Mouse (Mus musculus) NIH3T3 (cell line): ENCODE measurements around the gene Acan.

Experiments used
- DNase-seq: peaks from one replicate; pipeline ENCODE4 v3.0.0-alpha.2; 2012; ENCODE audit warnings: low read depth

The Acan gene

GRCm38 (mm10) chr7:79053383-79053889 is at the start of gene Acan:
Gene Acan (plus strand): TSS chr7:79053483.
- DNase-seq = no peak

GRCm38 (mm10) chr7:79021293-79021905 is 31.9 kb upstream of the Acan start:
- DNase-seq = no peak

GRCm38 (mm10) chr7:79029138-79029537 is 24.1 kb upstream of the Acan start:
- no peak for DNase-seq

DNA sequence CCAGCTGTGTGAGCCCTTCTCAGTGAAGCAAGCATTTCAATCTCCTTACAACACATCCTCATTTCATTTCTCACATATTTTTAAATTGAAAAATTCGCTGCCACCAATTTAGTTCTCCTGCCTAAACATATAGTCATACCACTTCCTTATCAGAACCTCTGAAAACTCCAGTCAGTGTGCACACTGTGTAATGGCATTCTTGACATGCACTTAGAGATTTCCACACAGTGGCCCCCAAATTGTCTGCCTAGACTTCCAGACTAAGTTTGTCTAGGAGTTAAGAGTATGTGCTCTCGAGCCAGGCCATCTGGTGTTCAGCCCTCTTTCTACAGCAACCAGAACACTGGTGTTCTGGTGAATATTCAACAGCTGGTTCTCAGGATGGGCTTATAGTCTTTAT is 19.5 kb upstream of the Acan start:
- DNase-seq = no peak

DNA sequence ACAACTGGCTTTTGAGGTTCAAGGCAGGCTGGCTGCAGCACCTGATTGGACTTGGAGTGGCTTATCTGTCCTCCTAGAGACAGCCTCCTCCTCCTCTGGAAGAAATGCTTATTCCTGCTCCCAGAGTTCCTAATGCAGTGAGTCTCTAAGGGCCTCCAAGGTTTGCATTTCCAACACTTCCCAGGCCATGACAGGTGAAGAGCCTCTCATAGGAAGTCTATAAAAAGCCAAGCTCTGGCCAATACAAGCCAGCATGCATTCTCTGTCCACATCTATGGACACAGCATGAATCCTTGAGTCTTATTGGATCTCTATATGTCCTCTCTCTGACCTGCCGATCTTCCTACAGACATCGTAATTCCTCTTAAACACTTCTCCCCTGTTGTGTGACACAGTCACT is 18.8 kb upstream of the Acan start:
- no peak for DNase-seq

- no peak for DNase-seq
Measured at GRCm38 (mm10) chr7:79052081-79052480, 1.2 kb upstream of the Acan start.

DNA sequence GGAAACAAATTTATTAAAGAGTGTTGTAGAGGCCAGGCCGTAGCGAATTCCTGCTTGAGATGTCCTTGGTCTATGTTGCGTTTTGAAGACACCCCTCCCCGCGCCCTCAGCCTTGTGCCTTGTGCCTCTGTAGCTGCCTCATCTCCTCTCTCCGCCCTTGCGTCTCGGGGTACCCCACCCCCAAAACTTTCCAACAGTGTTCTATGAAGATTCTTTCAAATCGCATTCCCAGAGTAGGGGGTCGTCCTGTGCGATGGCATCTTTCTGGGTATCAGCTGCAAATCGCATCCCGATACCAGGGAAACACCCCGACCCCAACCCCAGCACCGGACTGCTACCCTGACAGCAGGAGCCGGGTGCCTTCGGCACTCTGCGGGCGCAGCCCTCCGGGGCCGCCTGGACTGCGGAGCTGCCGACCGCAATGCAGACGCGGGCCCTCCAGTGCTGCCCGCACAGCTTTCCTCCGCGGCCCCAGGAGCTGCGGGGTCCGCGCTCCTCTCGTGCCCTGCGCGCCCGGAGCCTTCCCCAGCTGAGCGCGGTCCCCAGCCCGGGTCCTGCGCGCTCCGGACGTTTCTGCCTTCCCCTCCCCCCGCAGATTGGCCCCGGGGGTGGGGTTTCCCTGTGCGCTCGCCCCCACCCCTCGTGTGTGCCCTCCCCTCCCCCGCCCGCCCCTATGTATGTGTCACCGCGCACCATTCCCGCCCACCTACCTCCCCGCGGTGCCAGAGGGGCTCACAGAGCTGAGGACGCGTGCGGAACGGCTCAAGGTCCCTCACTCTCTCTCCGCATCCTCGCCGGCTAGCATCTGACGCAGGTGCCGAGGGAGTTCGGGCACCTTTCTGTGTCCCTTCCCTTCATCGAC is 531 bp upstream of the Acan start:
- DNase-seq = no peak

- no peak for DNase-seq
Measured at GRCm38 (mm10) chr7:79054111-79054510, 828 bp downstream of the Acan start.

- DNase-seq = peak; percentile 19
Measured at GRCm38 (mm10) chr7:79058546-79058945, 5.3 kb downstream of the Acan start.

DNA sequence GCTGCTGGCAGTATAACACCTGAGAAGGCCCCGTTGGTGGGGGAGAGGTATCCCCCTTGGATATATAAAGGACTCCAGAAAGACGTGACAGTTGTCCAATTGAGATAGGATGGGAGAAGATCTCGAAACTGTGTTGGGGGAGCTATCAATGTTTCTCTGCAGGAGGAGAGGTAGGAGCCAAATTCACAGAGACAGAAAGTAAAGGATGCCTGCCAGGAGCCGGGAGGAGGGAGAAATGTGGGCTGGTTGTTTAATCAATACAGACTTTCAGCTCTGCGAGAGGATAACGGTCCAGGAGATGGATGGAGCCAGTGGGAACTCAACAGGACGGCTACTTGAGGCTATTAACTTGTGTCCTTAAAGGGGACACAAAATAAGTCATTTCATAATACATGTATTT is 14.2 kb downstream of the Acan start:
- DNase-seq = no peak

DNA sequence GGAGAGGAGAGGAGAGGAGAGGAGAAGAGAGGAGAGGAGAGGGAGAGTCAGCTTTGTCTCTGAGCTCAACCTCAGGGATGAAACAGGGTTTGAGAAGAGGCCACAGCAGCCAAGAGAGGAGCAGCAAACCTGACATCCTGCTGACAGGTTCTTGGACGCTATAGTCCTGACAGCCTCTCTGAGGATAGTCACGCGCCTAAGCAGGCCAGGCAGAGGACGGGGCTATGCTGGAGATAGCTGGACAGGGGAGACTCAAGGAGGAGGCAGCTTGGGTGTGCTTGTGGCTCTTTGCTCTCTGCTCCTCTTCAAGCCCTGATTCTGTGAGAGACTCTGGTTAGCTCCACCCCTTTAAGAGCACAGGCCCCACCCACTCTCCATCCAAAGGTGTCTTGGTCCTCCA is 14.9 kb downstream of the Acan start:
- peak; percentile 29 for DNase-seq

DNA sequence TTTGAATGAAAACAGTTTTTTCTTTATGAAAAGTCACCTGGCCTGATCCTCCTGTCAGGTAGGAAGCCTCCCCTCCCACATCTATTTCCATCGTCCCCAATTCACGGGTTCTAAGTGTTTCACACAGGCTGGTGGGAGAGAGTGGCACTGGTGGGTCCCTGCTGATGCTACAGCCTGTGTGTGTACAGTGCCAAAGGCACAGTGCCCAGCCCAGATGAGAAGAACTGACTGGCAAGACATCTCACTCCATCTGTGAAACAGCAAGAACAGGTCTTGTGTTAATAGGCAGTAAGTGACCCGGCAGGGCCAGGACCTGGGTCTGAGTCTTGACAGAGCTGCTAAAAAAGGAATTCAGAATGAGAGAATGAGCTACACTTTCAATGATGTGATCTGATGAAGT is 25.9 kb downstream of the Acan start:
- no peak for DNase-seq

DNA sequence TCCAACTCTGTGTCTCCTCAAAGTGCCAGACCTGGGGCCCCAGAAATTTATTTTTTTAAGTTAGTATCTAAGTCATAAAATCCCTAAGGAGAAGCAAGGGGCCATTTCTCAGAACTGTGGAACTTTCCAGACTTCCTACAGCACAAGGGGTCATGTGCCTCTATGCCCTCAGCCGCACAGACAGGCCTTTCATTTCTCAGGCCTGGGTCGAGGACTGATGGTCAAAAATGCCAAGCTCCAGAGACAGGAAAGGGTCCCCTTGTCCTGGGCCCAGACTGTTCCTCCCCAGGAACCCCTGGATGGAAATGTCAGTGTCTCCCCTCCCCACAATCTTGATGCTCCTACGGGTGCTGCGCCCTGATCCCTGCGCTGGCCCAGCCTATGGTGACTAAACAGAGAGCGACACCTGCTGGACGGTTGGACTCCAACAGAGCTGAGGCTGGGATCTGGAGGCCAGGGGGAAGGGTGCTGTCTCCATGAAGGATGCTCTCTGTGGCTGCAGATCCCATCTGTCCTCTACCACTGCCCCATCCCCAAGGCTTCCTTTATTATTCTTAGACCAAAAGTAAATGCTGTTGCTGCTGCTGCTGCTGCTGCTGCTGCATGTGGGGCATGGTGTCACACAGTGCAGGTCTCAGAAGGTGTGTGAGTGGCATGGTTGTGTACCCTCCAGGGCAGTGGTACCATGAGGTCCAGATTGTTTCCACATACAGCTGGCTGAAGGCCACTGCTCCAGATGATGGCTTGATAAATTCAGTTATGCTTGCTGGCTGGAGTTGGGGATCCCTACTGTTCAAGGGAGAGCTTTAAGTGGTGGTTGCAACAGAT is 27.5 kb downstream of the Acan start:
- DNase-seq = peak; percentile 86

- peak; percentile 9 for DNase-seq
Measured at GRCm38 (mm10) chr7:79089111-79089510, 35.8 kb downstream of the Acan start.

DNA sequence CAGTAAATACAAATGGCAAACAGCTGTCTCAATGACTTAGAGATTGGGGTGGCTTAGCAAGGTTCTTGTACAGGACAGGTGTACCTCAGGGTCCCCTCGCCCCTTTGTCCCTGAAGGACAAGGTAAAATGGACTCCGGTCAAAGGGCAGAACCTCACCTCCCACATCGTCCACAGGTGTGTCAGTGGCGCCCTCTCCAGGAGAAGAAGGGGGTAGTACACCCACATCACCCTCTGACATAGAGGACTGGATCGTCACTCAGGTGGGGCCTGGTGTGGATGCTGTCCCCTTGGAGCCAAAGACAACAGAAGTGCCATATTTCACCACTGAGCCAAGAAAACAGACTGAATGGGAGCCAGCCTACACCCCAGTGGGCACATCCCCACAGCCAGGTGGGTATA is 43.2 kb downstream of the Acan start:
- DNase-seq = no peak

DNA sequence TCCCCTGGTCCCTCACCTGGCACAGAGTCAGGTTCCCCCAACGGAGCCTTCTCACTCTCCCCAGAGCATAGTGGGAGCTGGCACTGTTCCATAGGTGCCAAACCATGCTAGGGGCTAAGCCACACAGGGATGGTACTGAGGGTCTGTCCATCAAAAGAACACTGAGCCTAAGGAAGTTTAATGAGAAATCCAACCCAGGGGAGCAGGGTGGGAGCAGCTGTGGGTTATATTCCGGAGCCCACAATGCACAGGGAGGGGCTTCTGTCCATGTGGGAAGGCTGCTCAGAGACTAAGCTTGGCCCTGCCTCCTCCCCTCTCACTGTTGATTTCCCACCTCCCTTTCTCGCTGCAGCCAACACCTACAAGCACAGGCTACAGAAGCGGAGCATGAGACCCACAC is 60.6 kb downstream of the Acan start:
- DNase-seq = no peak

DNA sequence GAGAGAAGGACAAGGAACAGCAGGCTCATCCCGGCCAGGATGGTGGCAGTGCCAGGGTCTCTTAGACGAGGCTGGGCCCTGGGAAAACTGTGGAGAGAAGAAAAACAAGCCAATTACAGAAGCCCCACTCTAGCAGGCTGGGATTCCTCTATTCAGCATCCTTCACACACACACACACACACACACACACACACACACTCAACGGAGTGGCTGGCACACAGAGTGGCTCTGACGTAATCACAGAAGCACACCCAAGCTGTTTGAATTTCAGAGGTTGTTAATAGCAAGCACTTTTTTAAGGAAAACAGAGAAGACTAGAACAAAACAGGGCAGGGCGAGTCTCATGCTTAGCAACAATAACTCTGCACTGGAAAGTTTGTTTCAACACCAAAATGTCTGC is 70.2 kb downstream of the Acan start:
- peak; percentile 34 for DNase-seq

GRCm38 (mm10) chr7:79129883-79130282 is 76.6 kb downstream of the Acan start:
- DNase-seq = no peak

DNA sequence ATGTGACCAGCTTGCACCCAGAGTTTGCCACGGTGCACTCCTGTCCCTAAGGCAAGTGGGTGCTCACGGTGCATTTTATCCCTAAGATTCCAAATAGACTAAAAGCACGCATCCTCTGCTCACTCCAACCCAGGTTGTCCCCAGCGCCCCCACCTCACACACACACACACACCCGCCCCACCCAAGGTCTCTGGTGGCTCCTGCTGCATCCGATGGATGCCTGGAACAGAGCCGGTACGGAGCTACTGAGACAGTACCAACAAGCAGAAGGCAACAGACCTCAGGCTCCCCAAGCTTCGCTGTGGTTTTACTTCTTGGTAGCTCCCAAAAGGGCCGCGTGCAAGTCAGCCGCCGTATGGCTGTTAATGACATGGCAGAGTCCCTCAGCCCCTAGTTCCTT is 77.1 kb downstream of the Acan start:
- DNase-seq = no peak

DNA sequence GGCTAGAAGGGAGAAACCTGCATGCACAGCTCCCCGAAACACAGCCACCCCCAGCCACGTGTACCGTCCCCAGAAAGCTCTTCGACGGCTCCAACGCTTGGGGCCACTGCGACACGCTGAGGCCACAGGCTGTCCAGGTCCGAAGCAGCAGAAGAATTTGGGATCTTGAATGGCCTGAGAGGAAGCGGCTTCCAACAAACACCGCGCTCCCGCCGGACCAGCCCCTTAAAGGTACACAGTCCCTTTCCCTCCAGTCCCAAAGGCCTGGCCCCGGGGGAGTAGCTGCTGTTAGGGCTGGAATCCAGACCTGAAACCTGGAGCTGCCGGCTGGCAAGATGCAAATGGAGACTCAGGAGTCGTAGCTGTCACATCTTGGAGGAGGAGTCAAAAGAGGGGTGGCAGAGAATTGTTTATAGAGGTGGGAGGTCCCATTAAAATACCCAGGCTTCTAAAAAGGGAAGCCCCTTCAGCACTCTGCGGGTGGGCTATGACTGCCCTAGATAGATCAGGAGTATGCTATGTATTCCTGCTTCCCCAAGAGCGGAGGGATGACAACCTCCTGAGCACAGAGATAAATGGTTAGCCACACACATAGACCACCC is 77.7 kb downstream of the Acan start, which contains the start of gene Hapln3:
TSS of gene Hapln3 (minus strand) at position 176 of the 602 bp plus-strand sequence.
- DNase-seq = no peak

DNA sequence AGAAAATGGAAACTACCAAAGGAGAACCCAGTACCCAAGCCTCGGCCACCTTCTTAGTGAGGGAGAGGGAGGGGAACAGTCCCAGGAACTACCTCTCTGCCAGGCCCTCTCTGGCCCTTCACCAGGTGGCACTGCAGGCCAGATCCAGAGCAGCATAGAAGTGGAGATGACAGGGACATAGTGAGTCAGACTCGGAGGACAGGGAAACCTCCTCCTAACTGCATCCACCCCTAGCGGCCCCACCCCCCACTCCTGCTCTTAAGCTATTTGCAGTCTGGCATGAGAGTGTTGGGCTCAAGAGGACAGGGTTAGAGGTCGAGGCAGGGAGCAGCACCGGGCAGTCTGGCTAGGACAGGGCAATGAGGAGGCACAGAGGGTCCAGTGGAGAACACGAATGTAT is 80.1 kb downstream of the Acan start:
- DNase-seq = no peak

DNA sequence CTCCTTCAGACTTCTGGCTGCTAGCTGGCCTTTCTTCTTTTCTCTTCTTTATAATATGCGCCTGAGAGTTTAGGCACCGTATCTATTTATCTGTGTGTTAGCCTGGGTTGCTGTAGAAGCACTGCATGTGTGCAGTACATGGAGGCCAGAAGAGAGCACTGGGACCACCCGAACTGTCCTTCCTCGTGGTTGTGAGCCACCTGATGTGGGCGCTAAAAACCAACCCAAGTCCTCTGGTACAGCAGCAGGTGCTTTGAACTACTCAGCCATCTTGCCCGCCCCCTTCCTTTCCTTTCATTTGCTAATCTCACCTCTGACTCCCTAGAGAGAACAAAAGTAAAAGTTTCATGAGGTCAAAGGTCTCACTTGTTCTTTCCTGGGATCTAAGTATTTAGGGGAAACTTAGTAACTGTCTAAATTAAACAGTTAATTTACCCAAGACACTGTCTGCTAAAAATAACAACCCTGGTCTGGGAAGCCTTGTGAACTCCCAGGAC is 86.1 kb downstream of the Acan start:
- DNase-seq = no peak
